Mouse (Mus musculus) embryonic fibroblast, embryonic 13.5 days (primary cell): ENCODE data around the gene Cerkl.

Experiments
- CTCF ChIP-seq: IDR thresholded peaks from 2 replicates; pipeline ENCODE4 v1.5.1; 2011; ENCODE audit warnings: mild to moderate bottlenecking, control low read depth, low read length, moderate library complexity, borderline replicate concordance; ENCODE audit not compliant: insufficient read depth
- POLR2A ChIP-seq: IDR thresholded peaks from 2 replicates; pipeline ENCODE4 v1.6.1; 2011; ENCODE audit warnings: low read depth, mild to moderate bottlenecking, control low read depth, low read length, moderate library complexity

DNA sequence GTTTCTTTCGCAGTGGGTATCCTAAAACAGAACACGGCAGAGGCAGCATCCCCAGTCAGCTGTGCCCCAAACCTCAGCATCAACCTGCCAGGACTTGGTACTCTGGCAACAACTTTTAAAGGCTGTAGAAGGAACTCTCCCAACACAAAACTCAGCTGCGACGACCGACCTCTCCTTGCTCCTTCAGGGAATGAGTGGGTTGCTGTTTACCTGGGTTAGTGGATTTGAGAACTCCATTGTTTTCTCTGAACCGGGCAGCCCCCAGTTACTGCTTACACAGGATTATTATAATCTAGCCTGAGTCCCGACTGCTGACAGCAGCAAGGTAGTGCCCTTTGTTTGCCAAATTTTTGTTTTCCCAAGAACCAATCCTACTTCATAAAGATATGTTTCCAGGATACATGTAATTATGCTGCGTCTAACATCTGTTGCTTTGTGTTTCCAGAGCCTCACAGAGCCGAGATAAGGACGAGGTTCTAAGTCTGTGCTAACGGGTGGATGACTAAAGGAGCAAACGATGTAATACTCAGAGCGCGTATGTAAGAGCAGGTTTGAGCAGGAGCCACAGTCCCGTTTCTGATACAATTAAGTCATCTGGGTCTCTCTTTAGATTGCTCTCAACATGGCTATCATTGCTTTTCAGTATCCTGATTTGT lies 46.2 kb downstream of the Cerkl start:
- TF ChIP-seq CTCF (no peak), POLR2A (no peak)
